Mouse (Mus musculus) activated CD4-positive, CD25-positive, alpha-beta regulatory T cell, adult 9 weeks (primary cell): ENCODE data around the gene Gm7982. TPM values are rescaled to one million over a fixed set of nuclear protein-coding genes. Genes with fewer than 3 reads are reported as not detected.

Experiments used
- polyA plus RNA-seq: library from polyadenylated mRNA; unstranded; fragments of 100-300 nt; shearing (Covaris generic); gene quantifications from one replicate; pipeline ENCODE4 v1.2.1, GENCODE M21; 2017

Gm7982 gene
- polyA plus RNA-seq = not detected

DNA sequence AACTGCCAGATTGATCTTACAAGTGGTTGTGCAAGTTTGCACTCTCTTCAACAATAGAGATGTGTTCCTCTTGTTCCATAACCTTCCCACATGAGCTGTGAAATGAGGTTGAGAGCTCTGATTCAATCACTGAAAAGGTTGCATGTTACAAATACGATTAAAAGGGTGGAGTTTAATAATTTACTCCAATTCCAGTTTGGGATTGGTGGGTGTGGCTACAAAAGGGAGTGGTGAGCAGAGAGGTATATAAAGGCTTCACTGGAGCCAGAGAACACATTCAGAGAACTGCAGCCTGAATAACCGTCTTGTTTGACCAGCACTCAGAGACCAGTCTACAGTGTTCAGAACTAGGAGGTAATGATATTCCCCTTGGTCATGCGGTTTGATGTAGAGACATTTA, at the start of gene Gm7982:
TSS of gene Gm7982 (plus strand) at position 301 of the 400 bp plus-strand sequence.

DNA sequence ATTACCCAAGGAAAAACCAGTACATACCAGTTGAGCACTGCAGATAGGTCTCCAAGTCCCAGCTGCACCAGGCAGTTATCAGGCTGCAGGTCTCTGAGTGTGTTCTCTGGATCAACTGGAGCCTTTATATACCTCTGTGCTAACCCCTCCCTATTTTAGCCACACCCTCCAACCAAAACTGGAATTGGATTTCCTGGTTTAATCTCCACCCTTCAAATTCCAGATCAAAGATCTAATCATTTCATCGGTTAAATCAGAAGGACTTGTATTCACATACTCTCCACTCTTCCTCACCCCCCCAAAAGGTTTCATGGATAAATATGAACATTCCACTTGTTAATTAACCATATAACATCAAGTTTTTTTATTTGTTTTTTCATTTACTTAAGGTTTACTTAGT, 5.7 kb upstream of the Gm7982 start, which contains the start of gene Gm7978:
TSS of gene Gm7978 (minus strand) at position 101 of the 400 bp plus-strand sequence.

DNA sequence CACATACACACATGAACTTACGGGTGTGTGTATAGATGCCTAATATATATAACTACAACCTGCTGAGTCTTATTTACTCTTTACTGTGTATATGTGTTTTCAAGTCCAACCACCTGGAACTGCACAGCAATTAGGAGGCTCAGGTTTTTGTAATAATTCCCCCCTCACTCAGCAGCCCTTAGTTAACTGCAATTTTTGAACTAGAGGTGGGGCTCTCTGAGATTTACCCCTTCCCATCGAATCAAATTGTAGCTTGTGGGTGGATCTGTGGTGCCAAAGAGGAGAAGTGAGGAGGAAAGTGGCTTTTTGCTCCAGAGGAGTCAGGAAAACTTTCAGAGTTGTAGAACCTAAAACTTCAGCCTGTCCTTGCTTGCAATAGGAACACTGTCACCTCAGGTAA, 33.9 kb downstream of the Gm7982 start, which contains the start of gene E330014E10Rik:
TSS of gene E330014E10Rik (plus strand) at position 301 of the 400 bp plus-strand sequence.

Other genes starting within 250 kb of the Gm7982 start
- gene Gm3286, start 231.3 kb upstream of the Gm7982 start, polyA plus RNA-seq = not detected
- gene Gm7971, start 147.1 kb upstream of the Gm7982 start, polyA plus RNA-seq = not detected
- not detected for gene Gm7978, start 5.8 kb upstream of the Gm7982 start, polyA plus RNA-seq
- gene E330014E10Rik, start 34.0 kb downstream of the Gm7982 start, polyA plus RNA-seq = not detected
- 0.24 TPM for gene Cxcl13, start 214.9 kb downstream of the Gm7982 start, polyA plus RNA-seq